ENCODE assay signal across 8 mouse cellular contexts in genomic region chr13:63572453-63573255, GRCm38 (mm10). TPM values are rescaled to one million over a fixed set of nuclear protein-coding genes. Genes with fewer than 3 reads are reported as not detected.
DNase-seq lines count a peak whose midpoint lies in the region; ATAC-seq and TF ChIP-seq lines count a peak whose summit lies in the region.

No protein-coding gene starts in this region.

- intact Hi-C loops in gastrocnemius, adult 2 months (cut with DNase I), result no loop called here

- H3K4me2 ChIP-seq in embryonic facial prominence, embryonic 14.5 days (ENCODE audit: low read depth, low read length), result peak overlapping the region; percentile 82
- peak overlapping the region; percentile 92 for H3K4me2 ChIP-seq in hindbrain, postnatal 0 days (ENCODE audit: low read depth, low read length)
- H3K4me2 ChIP-seq in liver, embryonic 11.5 days, result peak overlapping the region; percentile 93

- H3K9ac ChIP-seq in embryonic facial prominence, embryonic 14.5 days (ENCODE audit: low read depth, low read length), result peak overlapping the region; percentile 84
- H3K9ac ChIP-seq in hindbrain, postnatal 0 days (replicated peaks; ENCODE audit: low read length), result peak overlapping the region; percentile 87
- peak overlapping the region; percentile 43; the same call in 1 of the 2 replicates for H3K9ac ChIP-seq in liver, embryonic 11.5 days (ENCODE audit: low read depth, low read length)

- peak; percentile 29 for DNase-seq in gastrocnemius, adult 2 months
- DNase-seq in gastrocnemius, adult 8-10 months (ENCODE audit: low spot score in 2 of 2), result no peak
- peak; percentile 29 for DNase-seq in R1 (ENCODE audit: low read depth, low spot score)
- no peak for DNase-seq in embryonic facial prominence, embryonic 14.5 days (ENCODE audit: low spot score)
- peak; percentile 75 for DNase-seq in hindbrain, postnatal 0 days (ENCODE audit: low spot score)
- peak; percentile 51 for DNase-seq in liver, embryonic 11.5 days (ENCODE audit: low spot score)

- TF ChIP-seq CTCF in gastrocnemius, adult 2 months (IDR thresholded peaks at IDR 0.05), result no peak
- no peak for TF ChIP-seq CTCF in hindbrain, postnatal 0 days (IDR thresholded peaks at IDR 0.05; ENCODE audit: low read depth)

- ATAC-seq in embryonic facial prominence, embryonic 14.5 days (ENCODE audit: low read depth), result no peak
- peak; percentile 50 for ATAC-seq in hindbrain, postnatal 0 days
- no peak for ATAC-seq in liver, embryonic 11.5 days (replicated peaks; ENCODE audit: low FRiP score)
- ATAC-seq in neutrophil, adult 5-6 weeks (ENCODE audit: extremely low read depth, insufficient number of reproducible peaks, low FRiP score, poor library complexity, severe bottlenecking), result 0 out of 2 replicates have a peak, but pooled peaks have one; percentile 4
- ATAC-seq in megakaryocyte progenitor cell, adult 5-6 weeks (replicated peaks; ENCODE audit: poor library complexity), result no peak

- under 1% methylated on average over 63 of the region's 67 CpGs for WGBS in embryonic facial prominence, embryonic 14.5 days
- WGBS in hindbrain, postnatal 0 days, result 1% methylated on average over 67 of the region's 67 CpGs
- under 1% methylated on average over 67 of the region's 67 CpGs for WGBS in liver, embryonic 11.5 days

- peaks cover 26% of the 10 kb centered on the region for H3K27me3 ChIP-seq in embryonic facial prominence, embryonic 14.5 days (replicated peaks; ENCODE audit: control insufficient read depth, insufficient read depth, low read length)
- 0 out of 2 replicates have a peak, but pooled peaks cover 4% of the 10 kb centered on the region for H3K27me3 ChIP-seq in hindbrain, postnatal 0 days (ENCODE audit: insufficient read depth, low read length)
- H3K27me3 ChIP-seq in liver, embryonic 11.5 days (replicated peaks; ENCODE audit: control insufficient read depth, insufficient read depth, low read length), result peaks cover 65% of the 10 kb centered on the region

- H3K4me3 ChIP-seq in gastrocnemius, adult 2 months, result peak overlapping the region; percentile 81
- peak overlapping the region; percentile 77 for H3K4me3 ChIP-seq in embryonic facial prominence, embryonic 14.5 days (ENCODE audit: low read depth, low read length)
- H3K4me3 ChIP-seq in hindbrain, postnatal 0 days (ENCODE audit: low read length), result peak overlapping the region; percentile 94
- H3K4me3 ChIP-seq in liver, embryonic 11.5 days (ENCODE audit: low read depth, low read length), result peak overlapping the region; percentile 63

- H3K9me3 ChIP-seq in embryonic facial prominence, embryonic 14.5 days (ENCODE audit: control insufficient read depth, low read length), result no peaks in the 10 kb centered on the region
- H3K9me3 ChIP-seq in hindbrain, postnatal 0 days (ENCODE audit: low read length), result no peaks in the 10 kb centered on the region
- H3K9me3 ChIP-seq in liver, embryonic 11.5 days (ENCODE audit: control insufficient read depth, low read length), result no peaks in the 10 kb centered on the region

- no peaks in the 10 kb centered on the region for H3K36me3 ChIP-seq in embryonic facial prominence, embryonic 14.5 days (ENCODE audit: control insufficient read depth, insufficient read depth, low read length)
- H3K36me3 ChIP-seq in hindbrain, postnatal 0 days (ENCODE audit: insufficient read depth, low read length), result no peaks in the 10 kb centered on the region
- H3K36me3 ChIP-seq in liver, embryonic 11.5 days (ENCODE audit: control insufficient read depth, insufficient read depth, low read length), result no peaks in the 10 kb centered on the region

- peaks cover 13% of the 10 kb centered on the region; the same call in 1 of the 2 replicates for H3K4me1 ChIP-seq in embryonic facial prominence, embryonic 14.5 days (ENCODE audit: control insufficient read depth, insufficient read depth, low read length)
- H3K4me1 ChIP-seq in hindbrain, postnatal 0 days (ENCODE audit: insufficient read depth, low read length), result peaks cover 10% of the 10 kb centered on the region; the same call in 1 of the 2 replicates
- H3K4me1 ChIP-seq in liver, embryonic 11.5 days (replicated peaks; ENCODE audit: control insufficient read depth, insufficient read depth, low read length), result peaks cover 16% of the 10 kb centered on the region

- H3K27ac ChIP-seq in gastrocnemius, adult 2 months, result peak overlapping the region; percentile 52; the same call in 1 of the 2 replicates
- H3K27ac ChIP-seq in embryonic facial prominence, embryonic 14.5 days (replicated peaks; ENCODE audit: low read depth, low read length), result peak overlapping the region; percentile 89
- peak overlapping the region; percentile 90 for H3K27ac ChIP-seq in hindbrain, postnatal 0 days
- H3K27ac ChIP-seq in liver, embryonic 11.5 days (ENCODE audit: low read depth, low read length), result peak overlapping the region; percentile 52; the same call in 1 of the 2 replicates

RNA-seq across cellular contexts. Expression of gene Ptch1, which starts 0.7 kb away (rescaled TPM):
- total RNA-seq in gastrocnemius, adult 2 months (2021), result 10 to 100 TPM in 1 of 2 experiments, 1 to 10 TPM in 1; 8.0 to 13.0 TPM
- 10 to 100 TPM in 1 of 4 experiments, 1 to 10 TPM in 3; 6.6 to 10.3 (median 8.3) TPM for total RNA-seq in gastrocnemius, adult 8-10 months (2022)
- polyA plus RNA-seq in embryonic facial prominence, embryonic 14.5 days (2014; fragmentation: Nextera tagmentation; extraction: Ambion mirVana), result 22.7 and 23.2 TPM in 2 replicates
- total RNA-seq in hindbrain, postnatal 0 days (2014; rRNA removed), result 39.0 and 58.4 TPM in 2 replicates
- polyA plus RNA-seq in hindbrain, postnatal 0 days (2015; fragmentation: Nextera tagmentation; extraction: Ambion mirVana), result 9.6 and 10.4 TPM in 2 replicates
- 14.0 and 15.0 TPM in 2 replicates for polyA plus RNA-seq in liver, embryonic 11.5 days (2014; fragmentation: Nextera tagmentation; extraction: Ambion mirVana)
- 6.3 and 6.8 TPM in 2 replicates for total RNA-seq in neutrophil, adult 5-6 weeks (2017)
- 8.6 and 11.6 TPM in 2 replicates for total RNA-seq in megakaryocyte progenitor cell, adult 5-6 weeks (2015)
- 6.5 TPM in 2 replicates for total RNA-seq in megakaryocyte progenitor cell, adult 5-6 weeks (2017)

Comparison
In these comparisons a context has a peak if more than half of its experiments do, and no peak if none do; other contexts are left out.
1. DNase-seq: peak in gastrocnemius, adult 2 months (single experiment), R1 (single experiment), hindbrain, postnatal 0 days (single experiment) and liver, embryonic 11.5 days (single experiment); none in gastrocnemius, adult 8-10 months (0 of 2) and embryonic facial prominence, embryonic 14.5 days (single experiment).
2. ATAC-seq: peak in hindbrain, postnatal 0 days (single experiment) and neutrophil, adult 5-6 weeks (single experiment); none in embryonic facial prominence, embryonic 14.5 days (single experiment), liver, embryonic 11.5 days (single experiment) and megakaryocyte progenitor cell, adult 5-6 weeks (single experiment).
3. Peak in every context shown above with its lines, with median percentiles within 50 percentile points of each other: H3K27ac ChIP-seq, H3K4me3 ChIP-seq, H3K4me2 ChIP-seq and H3K9ac ChIP-seq.